Mouse (Mus musculus): ENCODE data around the gene Osgin1.

DNA sequence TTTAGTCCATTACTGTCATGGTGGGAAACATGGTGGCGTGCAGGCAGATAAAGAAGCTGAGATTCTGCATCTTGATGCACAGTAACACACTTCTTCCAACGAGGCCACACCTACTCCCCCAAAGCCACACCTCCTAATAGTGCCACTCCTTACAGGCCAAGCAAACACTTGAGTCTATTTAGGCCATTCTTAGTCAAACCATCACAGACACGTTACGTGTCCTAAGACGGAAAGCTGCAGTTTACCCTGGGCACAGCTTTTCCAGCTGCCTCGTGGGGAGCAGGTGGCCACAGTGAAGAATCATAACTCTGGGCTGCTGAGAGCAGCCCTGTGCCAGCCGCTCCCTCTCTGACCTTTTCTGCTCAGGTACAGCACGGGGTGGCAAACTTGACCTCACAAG is 25.6 kb upstream of the Osgin1 start:
- no peak for TF ChIP-seq CTCF (IDR thresholded peaks at IDR 0.05; ENCODE audit: low read depth)
- no peak for TF ChIP-seq EP300 (optimal IDR thresholded peaks at IDR 0.05)
